Mouse (Mus musculus) CH12.LX (cell line): ENCODE measurements at regions not wholly inside any gene's neighbourhood (a gene's known extent, or its start where the extent isn't known, plus 50 kb on each side); places are given as distances from the start of the nearest gene placed in this dataset.
A peak's percentile ranks its signal among the peaks of the same experiment; 100 is the strongest.
"Not testable (repeated sequence)": the region's sequence is repeated elsewhere in the genome, so short reads cannot be mapped to it uniquely, and the experiment has no call there.

Experiments
- DNase-seq: peaks from one replicate; pipeline ENCODE4 v3.0.0-alpha.2; 2013; ENCODE audit errors: extremely low read depth
- H3K27ac ChIP-seq: 2 replicates; pipeline ENCODE4 v1.5.1; 2012; ENCODE audit warnings: low read depth, mild to moderate bottlenecking, control low read depth, moderate library complexity; ENCODE audit not compliant: insufficient read depth
- H3K27me3 ChIP-seq: replicated peaks from 2 replicates; pipeline ENCODE3; 2012; ENCODE audit warnings: inconsistent platforms
- H3K36me3 ChIP-seq, 2 experiments: replicated peaks in 1 of 2; 2 replicates each; pipeline versions ENCODE3 to v1.6.1; 2012; ENCODE audit warnings: inconsistent platforms in 1 of 2, low read length in 1 of 2, mild to moderate bottlenecking in 1 of 2, mixed read lengths in 1 of 2, moderate library complexity in 1 of 2; ENCODE audit not compliant: control insufficient read depth in 1 of 2, insufficient read depth in 1 of 2
- H3K4me1 ChIP-seq, 2 experiments: 2 replicates each; pipeline ENCODE4 v1.6.1; 2012; ENCODE audit warnings: inconsistent platforms in 1 of 2, moderate library complexity in 1 of 2; ENCODE audit not compliant: insufficient read depth in 2 of 2, control insufficient read depth in 1 of 2
- H3K4me2 ChIP-seq: 2 replicates; pipeline ENCODE4 v1.6.1; 2012; ENCODE audit warnings: low read depth, mild to moderate bottlenecking, control low read depth; ENCODE audit not compliant: poor library complexity, insufficient read depth, severe bottlenecking
- H3K4me3 ChIP-seq, 3 experiments: fragments of 150-350 bp in 1 of 3; sonication (generic) in 1 of 3; replicated peaks in 1 of 3; 2 replicates each; pipeline versions ENCODE3 to v1.5.1; 2011 to 2012; ENCODE audit warnings: low read depth in 2 of 3, low read length in 2 of 3, mild to moderate bottlenecking in 2 of 3, moderate library complexity in 2 of 3, control low read depth in 1 of 3, improper control_type of control experiment in 1 of 3, inconsistent platforms in 1 of 3, mixed read lengths in 1 of 3; ENCODE audit not compliant: poor library complexity in 1 of 3
- H3K79me2 ChIP-seq: replicated peaks from 2 replicates; pipeline ENCODE4 v1.6.1; 2012; ENCODE audit warnings: mild to moderate bottlenecking, moderate library complexity; ENCODE audit not compliant: control insufficient read depth, poor library complexity, insufficient read depth, severe bottlenecking; ENCODE audit errors: extremely low read depth
- H3K9ac ChIP-seq: 2 replicates; pipeline ENCODE4 v1.6.1; 2012; ENCODE audit warnings: low read depth, mild to moderate bottlenecking, control low read depth, moderate library complexity; ENCODE audit not compliant: insufficient read depth
- H3K9me3 ChIP-seq: replicated peaks from 2 replicates; pipeline ENCODE3; 2012; ENCODE audit warnings: low read length, inconsistent platforms, mixed read lengths
- BHLHE40 ChIP-seq: IDR thresholded peaks from 2 replicates; pipeline ENCODE4 v1.6.1; 2011; ENCODE audit warnings: mild to moderate bottlenecking, low read depth, low read length, improper control_type of control experiment
- CHD1 ChIP-seq: IDR thresholded peaks from 2 replicates; pipeline ENCODE4 v1.6.1; 2012; ENCODE audit warnings: low read depth, low read length, improper control_type of control experiment, inconsistent platforms
- CHD2 ChIP-seq: IDR thresholded peaks from 2 replicates; pipeline ENCODE4 v1.6.1; 2011; ENCODE audit warnings: low read length, improper control_type of control experiment
- ELF1 ChIP-seq: IDR thresholded peaks from 2 replicates; pipeline ENCODE4 v1.6.1; 2014; ENCODE audit warnings: low read depth, mild to moderate bottlenecking, inconsistent platforms, low read length, improper control_type of control experiment
- HCFC1 ChIP-seq: IDR thresholded peaks from 2 replicates; pipeline ENCODE4 v1.6.1; 2012; ENCODE audit warnings: low read depth, mild to moderate bottlenecking, inconsistent platforms, low read length, improper control_type of control experiment
- MAX ChIP-seq: IDR thresholded peaks from 2 replicates; pipeline ENCODE4 v1.6.1; 2011; ENCODE audit warnings: low read length, improper control_type of control experiment
- MAZ ChIP-seq: IDR thresholded peaks from 2 replicates; pipeline ENCODE4 v1.6.1; 2012; ENCODE audit warnings: low read depth, mild to moderate bottlenecking, inconsistent platforms, low read length, improper control_type of control experiment, moderate library complexity
- MXI1 ChIP-seq: IDR thresholded peaks from 2 replicates; pipeline ENCODE4 v1.6.1; 2011; ENCODE audit warnings: mild to moderate bottlenecking, low read depth, low read length, improper control_type of control experiment
- NELFE ChIP-seq: IDR thresholded peaks from 2 replicates; pipeline ENCODE4 v1.6.1; 2011; ENCODE audit warnings: low read depth, low read length, improper control_type of control experiment
- NRF1 ChIP-seq: IDR thresholded peaks from 2 replicates; pipeline ENCODE4 v1.6.1; 2014; ENCODE audit warnings: low read depth, mild to moderate bottlenecking, inconsistent platforms, low read length, improper control_type of control experiment, moderate library complexity
- PAX5 ChIP-seq: IDR thresholded peaks from 2 replicates; pipeline ENCODE4 v1.6.1; 2012; ENCODE audit warnings: low read length, inconsistent platforms, mixed read lengths
- POLR2A ChIP-seq: IDR thresholded peaks from 2 replicates; pipeline ENCODE4 v1.6.1; 2011; ENCODE audit warnings: low read depth, mild to moderate bottlenecking, improper control_type of control experiment, low read length
- POLR2AphosphoS2 ChIP-seq: IDR thresholded peaks from 2 replicates; pipeline ENCODE4 v1.6.1; 2011; ENCODE audit warnings: low read depth, low read length, improper control_type of control experiment
- RAD21 ChIP-seq: IDR thresholded peaks from 2 replicates; pipeline ENCODE4 v1.6.1; 2011; ENCODE audit warnings: low read depth, mild to moderate bottlenecking, low read length, improper control_type of control experiment, moderate library complexity
- SIN3A ChIP-seq: IDR thresholded peaks from 2 replicates; pipeline ENCODE4 v1.6.1; 2012; ENCODE audit warnings: low read length, improper control_type of control experiment, inconsistent platforms
- TBP ChIP-seq: conservative IDR thresholded peaks from 2 replicates; pipeline ENCODE4 v1.6.1; 2011; ENCODE audit warnings: low read depth, low read length, improper control_type of control experiment
- TCF12 ChIP-seq: IDR thresholded peaks from 2 replicates; pipeline ENCODE4 v1.6.1; 2014; ENCODE audit warnings: low read depth, mild to moderate bottlenecking, inconsistent platforms, low read length, improper control_type of control experiment
- ZMIZ1 ChIP-seq: IDR thresholded peaks from 2 replicates; pipeline ENCODE4 v1.6.1; 2012; ENCODE audit warnings: low read depth, mild to moderate bottlenecking, inconsistent platforms, low read length, improper control_type of control experiment
- ZNF384 ChIP-seq: IDR thresholded peaks from 2 replicates; pipeline ENCODE4 v1.6.1; 2012; ENCODE audit warnings: low read depth, low read length, improper control_type of control experiment, inconsistent platforms
- dilution Hi-C: fragments of 300-500 bp; cut with MboI; formaldehyde crosslinking; loops from 2 replicates; pipeline ENCODE4 v1.14.3; 2020; ENCODE audit warnings: low sequenced_read_pairs; ENCODE audit not compliant: extremely low pct_unique_long_range_greater_than_20kb, extremely low pct_ligation_motif_present
- in situ Hi-C: fragments of 300-500 bp; cut with MboI; formaldehyde crosslinking; loops from 3 replicates; pipeline ENCODE4 v1.14.3; 2019; ENCODE audit warnings: low sequenced_read_pairs, low pct_ligation_motif_present, low pct_unique_long_range_greater_than_20kb, mixed read lengths

GRCm38 (mm10) chr17:94866630-94867029, 116.8 kb upstream of the Mettl4 start:
- no peaks in the 10 kb centered on the region for H3K27me3 ChIP-seq
- peaks cover 0 to 2% of the 10 kb centered on the region in 2 experiments for H3K36me3 ChIP-seq
- no peak overlapping the region for H3K4me3 ChIP-seq
- dilution Hi-C loops, result no loop called here
- in situ Hi-C loops, result no loop called here
- H3K4me2 ChIP-seq, result peak overlapping the region; percentile 58; the same call in 1 of the 2 replicates
- TF ChIP-seq BHLHE40, result no peak
- no peak for TF ChIP-seq CHD2
- no peak for TF ChIP-seq PAX5
- TF ChIP-seq RAD21, result no peak
- TF ChIP-seq TCF12, result no peak
- TF ChIP-seq ELF1, result no peak
- no peak for TF ChIP-seq MXI1
- H3K79me2 ChIP-seq, result peaks cover 19% of the 10 kb centered on the region
- no peak for DNase-seq
- no peak overlapping the region for H3K27ac ChIP-seq
- H3K9ac ChIP-seq, result no peak overlapping the region
- peaks cover 0 to 12% of the 10 kb centered on the region in 2 experiments; a peak in 2 of 4 replicates for H3K4me1 ChIP-seq
- no peaks in the 10 kb centered on the region for H3K9me3 ChIP-seq

GRCm38 (mm10) chr17:94864531-94865318, 114.9 kb upstream of the Mettl4 start:
- peak overlapping the region; percentile 80 for H3K4me2 ChIP-seq
- H3K9ac ChIP-seq, result peak overlapping the region; percentile 65
- dilution Hi-C loops, H3K27me3 ChIP-seq, H3K36me3 ChIP-seq, in situ Hi-C loops, H3K9me3 ChIP-seq: not testable (repeated sequence)
- peak overlapping the region; percentile 56 to 83 (median 81) for H3K4me3 ChIP-seq
- peaks cover 0 to 12% of the 10 kb centered on the region in 2 experiments; a peak in 2 of 4 replicates for H3K4me1 ChIP-seq
- peaks cover 17% of the 10 kb centered on the region; the same call in 1 of the 2 replicates for H3K79me2 ChIP-seq
- peak; percentile 94 for DNase-seq
- peak overlapping the region; percentile 81 for H3K27ac ChIP-seq
- peak; percentile 84 for TF ChIP-seq TBP
- 0 out of 2 replicates have a peak, but pooled peaks have one; percentile 32 for TF ChIP-seq MAZ
- peak; percentile 67 for TF ChIP-seq ZNF384
- TF ChIP-seq HCFC1, result peak; percentile 37; the same call in 1 of the 2 replicates
- peak; percentile 77; the same call in 1 of the 2 replicates for TF ChIP-seq POLR2AphosphoS2
- TF ChIP-seq ZMIZ1, result peak; percentile 80
- peak; percentile 74; the same call in 1 of the 2 replicates for TF ChIP-seq MXI1
- peak; percentile 88 for TF ChIP-seq NELFE
- 0 out of 2 replicates have a peak, but pooled peaks have one; percentile 34 for TF ChIP-seq CHD2
- peak; percentile 30; the same call in 1 of the 2 replicates for TF ChIP-seq BHLHE40
- TF ChIP-seq ELF1, result peak; percentile 81
- TF ChIP-seq SIN3A, result peak; percentile 83
- peak; percentile 62 for TF ChIP-seq TCF12
- peak; percentile 93 for TF ChIP-seq POLR2A
- 0 out of 2 replicates have a peak, but pooled peaks have one; percentile 5 for TF ChIP-seq MAX
- peak; percentile 5; the same call in 1 of the 2 replicates for TF ChIP-seq CHD1
- TF ChIP-seq NRF1, result peak; percentile 41
- TF ChIP-seq, all 38 proteins: peak for 17; not testable (repeated sequence) for 21

- H3K4me2 ChIP-seq, H3K9ac ChIP-seq, dilution Hi-C loops, H3K36me3 ChIP-seq, H3K79me2 ChIP-seq, H3K27me3 ChIP-seq, in situ Hi-C loops, H3K27ac ChIP-seq, H3K4me3 ChIP-seq, DNase-seq, H3K9me3 ChIP-seq, H3K4me1 ChIP-seq: not testable (repeated sequence)
These were observed 104.9 kb upstream of the Mettl4 start for GRCm38 (mm10) chr17:94854698-94855097.
